Mouse (Mus musculus) adrenal gland, postnatal 36 days (tissue): ENCODE data around the gene Kdm5b. TPM values are rescaled to one million over a fixed set of nuclear protein-coding genes. Genes with fewer than 3 reads are reported as not detected.

Experiments
- DNase-seq, 2 experiments: peaks; one replicate each; pipeline ENCODE4 v3.0.0; 2021; ENCODE audit warnings: mixed read lengths in 1 of 2
- total RNA-seq, 2 experiments: library from RNA; stranded (reverse); gene quantifications; 2 replicates each; pipeline ENCODE4 v1.2.3; 2021

Kdm5b gene
- total RNA-seq, 2 experiments from 2014 or later = 44.1 to 45.7 TPM

DNA sequence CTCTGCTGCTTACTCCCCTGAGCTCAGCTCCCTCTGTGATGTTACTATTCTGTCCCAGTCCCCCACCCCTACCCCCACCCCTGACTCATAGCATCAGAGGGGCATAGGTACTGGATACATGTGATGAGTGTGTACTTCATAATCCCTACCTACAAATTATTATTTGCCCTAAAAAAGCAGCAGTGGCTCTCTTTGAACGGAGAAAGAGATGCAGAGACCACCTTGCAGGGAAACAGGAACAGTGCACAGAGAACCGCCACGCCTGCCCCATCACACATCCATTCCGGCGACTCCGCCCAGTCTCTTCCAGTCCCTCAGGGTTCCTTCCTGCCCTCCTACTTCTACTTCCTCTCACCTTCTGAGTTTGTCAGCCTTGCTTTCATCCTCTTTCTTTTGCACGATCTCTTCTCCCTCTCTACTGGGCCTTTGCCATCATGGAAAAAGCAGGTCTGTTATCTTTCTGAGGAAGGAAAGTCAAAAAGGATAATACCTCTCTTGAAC lies 10.3 kb upstream of the Kdm5b start, which contains the start of gene Mgat4e:
Mgat4e (minus strand) TSS at position 51 of the 501 bp plus-strand sequence.
- no peak for DNase-seq

DNA sequence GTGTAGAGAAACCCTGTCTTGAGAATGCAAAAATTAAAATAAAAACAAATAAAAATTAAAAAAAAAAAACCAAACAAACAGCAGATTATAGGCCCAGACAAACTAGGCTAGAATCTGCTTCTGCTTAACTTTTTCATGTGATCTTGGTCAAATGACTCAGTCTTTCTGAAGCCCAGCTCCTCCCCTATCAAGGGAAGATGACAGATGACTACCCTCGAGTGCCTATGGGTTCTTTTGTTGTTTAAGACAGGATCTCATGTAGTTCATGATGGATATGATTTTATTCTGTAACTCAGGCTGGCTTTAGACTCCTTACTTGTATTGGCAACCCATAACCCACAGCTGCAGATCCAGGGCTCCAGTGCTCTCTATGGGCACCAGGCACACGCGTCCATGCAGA lies 8.1 kb upstream of the Kdm5b start:
- peak in 1 of 2 experiments; percentile 14 for DNase-seq

DNA sequence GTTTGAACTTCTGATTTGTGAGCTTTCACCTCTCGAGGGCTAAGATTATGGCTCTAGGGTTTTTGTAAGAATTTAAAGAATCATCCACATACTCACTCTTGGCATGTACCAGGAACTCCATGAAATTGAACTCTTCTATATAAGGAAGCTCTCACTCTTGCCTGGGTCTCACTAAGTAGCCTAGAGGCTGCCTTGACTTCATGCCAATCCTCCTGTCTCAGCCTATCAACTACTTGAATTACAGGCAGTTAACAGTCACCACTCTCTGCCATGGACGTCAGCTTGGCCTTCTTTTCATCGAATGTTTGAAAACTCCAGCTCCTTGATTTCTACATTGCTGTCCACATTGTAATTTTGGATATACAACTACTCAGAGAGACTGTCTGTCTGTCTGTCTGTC lies 7.6 kb upstream of the Kdm5b start:
- no peak for DNase-seq

DNA sequence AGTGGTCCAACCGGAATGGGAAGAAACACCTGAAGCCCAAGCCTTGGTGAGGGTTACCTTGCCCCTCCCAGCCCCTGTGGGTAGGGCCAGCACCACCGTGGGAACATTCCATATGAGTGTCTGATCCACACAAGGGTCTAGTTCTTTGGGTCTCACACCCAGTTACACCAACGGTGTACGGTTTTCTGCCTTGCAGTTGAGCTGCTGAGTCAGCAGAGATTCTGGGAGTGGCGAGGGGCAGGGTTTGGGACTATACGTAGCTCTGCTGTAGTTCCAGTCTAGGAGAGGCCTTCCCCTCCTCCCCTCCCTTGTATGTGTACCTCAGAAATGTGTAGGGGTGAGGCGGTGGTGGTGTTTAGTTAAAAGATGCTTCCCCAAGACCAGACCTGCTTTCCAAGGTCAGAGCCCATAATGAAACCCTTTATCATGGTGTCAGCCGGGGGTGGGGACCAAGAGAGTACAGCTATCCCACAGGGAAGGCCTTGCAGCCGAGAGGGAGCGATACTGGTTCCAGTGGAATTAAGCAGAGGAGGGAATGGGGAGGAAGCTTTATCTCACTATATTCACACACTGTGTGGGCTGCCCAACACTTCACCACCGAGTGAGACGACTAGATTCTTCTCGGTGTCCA lies 4.6 kb upstream of the Kdm5b start:
- DNase-seq = no peak

DNA sequence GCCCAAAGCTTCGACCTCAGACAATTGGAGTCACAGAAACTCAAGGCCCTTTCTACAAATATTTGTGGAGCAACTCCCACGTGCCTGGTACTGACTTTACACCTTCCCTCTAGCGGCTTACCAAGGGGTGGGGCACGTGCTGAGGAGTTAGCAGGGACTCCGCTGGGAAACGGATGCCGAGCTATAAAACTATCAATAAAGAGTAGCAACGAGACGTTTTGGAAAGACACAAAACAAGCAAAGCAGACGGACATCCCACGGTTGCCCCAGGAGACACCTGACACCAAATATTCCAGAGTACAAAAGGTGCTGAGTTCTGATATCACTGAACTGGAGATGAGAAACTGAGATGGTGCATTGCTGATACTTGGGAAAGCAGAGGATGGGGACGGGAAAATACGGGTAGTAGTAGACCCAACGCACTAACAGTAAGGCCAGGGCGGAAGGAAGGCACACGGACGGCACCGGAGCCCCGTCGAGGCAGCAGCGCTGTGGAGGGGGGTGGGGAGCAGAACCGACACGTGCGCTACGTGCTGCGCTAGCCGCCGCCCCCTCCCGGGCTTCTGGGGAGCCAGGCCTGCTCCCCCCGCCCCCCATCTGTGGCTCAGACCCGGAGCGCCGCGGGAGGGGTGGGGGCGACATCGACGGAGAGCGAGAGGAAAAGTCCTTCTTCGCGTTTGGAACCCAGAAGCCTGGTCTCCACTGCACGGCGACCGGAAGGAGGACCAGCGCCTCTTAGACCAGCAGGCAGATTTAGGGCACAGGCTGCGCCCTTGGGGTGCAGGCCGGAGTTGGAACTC lies 3.9 kb upstream of the Kdm5b start:
- peak; percentile 62 to 74 for DNase-seq

DNA sequence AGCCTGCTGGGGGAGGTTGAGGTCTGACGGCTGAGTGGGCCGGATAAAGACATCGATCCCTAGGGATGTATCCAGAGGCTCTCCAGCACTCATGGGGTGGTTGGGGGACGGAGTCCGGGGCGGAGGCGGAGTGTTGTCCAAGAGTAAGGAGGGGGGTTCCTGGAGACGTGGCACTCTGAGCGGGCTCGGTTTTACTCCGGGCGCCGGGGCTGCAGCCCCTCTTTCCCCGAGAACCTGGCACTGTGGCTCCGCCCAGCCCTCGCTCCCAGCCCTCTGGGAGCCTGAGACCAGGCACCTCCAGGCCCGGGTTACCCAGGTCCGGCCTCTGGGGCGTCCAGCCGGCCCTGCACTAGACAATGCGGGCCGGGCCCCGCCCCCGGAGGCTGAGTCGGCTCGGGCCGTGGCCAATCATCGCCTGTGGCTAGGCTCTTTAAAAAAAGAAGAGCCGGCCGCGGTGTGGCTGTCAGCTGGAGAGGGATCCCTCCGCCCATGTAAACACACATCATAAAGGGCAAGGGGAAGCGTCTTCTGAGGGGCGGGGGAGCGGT lies 3.2 kb upstream of the Kdm5b start:
- peak; percentile 98 to 99 for DNase-seq

DNA sequence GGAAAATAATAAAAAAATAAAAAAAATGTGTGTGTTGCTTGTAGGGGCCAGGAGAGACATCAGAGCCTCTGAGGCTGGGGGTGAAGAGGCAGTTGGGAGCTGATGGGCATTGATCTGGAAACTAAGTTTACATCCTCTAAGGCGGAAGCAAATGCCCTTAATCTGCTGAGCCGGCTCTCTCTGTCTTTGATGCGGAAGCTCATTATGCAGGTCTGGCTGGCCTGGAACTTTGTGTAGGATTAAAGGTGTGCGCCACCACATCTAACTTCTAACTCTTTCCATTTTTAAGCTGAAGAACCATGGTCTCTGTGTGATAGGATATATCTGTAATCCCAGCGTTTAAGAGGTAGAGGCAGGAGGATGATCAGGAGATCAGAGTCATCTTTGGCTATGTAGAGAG lies 1.5 kb upstream of the Kdm5b start:
- DNase-seq = no peak

DNA sequence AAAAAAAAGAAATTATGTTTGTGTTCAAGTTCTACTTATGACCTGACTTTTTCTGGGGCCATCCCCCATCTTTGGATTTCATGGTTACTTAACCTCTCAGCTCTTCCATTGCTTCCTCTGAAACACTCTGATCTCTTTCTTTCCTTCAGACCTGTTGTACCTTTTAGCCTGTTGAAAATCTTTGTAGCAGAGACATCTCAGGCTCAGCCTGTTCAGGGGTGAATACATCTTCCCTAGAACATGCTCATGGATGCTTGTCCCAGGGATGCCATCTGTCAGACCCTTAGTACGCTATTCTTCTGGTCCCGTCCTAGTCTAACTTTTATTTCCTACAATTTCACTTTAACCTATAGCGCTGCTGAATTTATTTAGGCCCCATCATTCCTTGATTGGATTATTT lies 745 bp upstream of the Kdm5b start:
- DNase-seq = no peak

DNA sequence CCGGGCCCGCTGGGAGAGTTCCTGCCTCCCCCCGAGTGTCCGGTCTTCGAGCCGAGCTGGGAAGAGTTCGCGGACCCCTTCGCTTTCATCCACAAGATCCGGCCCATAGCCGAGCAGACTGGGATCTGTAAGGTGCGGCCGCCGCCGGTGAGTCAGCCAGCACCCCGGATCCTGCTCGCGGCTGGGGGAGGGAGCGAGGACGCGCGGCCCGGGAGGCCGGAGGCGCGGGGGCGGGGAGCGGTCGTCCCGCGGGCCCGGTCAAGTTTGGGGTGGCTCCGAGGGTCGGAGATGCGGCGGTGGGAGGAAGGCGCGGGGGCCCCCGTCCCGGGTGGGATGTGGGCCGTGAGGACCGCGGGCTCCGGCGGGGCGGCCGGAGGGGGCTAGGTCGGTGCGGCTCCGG lies 425 bp downstream of the Kdm5b start:
- peak; percentile 76 to 81 for DNase-seq

DNA sequence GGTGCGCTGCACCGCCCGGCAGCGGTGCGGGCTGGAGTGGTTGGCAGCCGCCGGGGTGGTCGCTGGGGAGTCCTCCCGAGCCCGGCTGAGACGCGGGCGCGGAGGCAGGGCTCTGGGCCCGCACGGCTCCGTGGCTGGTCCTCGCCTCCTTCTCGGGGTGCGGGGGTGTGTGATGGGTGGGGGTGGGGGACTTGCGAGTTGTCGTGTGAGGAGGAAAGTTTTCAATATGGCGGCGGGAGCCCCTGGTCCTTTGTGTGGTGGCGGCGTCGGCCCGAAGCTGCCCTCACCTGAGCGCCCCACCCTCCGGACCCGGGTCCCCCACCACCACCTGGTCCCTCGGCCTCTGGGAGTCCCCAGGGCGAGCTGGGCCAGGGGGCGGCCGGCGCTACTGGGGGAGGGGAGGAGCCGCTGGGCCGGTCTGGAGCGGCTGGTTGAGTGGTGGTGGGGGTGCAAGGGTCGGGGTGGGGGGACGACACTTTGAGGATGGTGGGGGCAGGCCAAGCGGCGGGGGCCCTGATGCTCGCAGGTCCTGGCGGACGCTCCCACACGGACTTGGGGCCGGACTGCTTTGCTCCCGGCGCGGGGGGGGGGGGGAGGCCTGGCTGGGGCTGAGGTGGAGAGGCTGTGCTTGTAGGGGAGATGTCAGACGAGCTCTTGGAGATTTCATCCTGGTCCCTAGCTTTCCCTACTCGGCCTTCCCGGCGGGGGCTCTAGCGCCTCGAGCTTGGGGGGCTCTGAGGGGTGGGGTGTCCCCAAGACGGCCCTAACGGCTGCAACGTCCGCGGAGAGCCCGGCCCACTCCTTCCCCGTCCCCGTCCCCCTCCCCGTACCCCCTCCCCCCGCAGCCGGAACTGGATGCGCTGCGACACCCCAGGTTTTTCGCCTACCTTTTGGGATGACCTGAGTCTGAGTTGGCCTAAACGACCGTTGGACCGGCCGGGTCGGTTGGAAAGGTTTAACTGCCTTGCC lies 1.1 kb downstream of the Kdm5b start:
- DNase-seq = peak; percentile 20 to 43

DNA sequence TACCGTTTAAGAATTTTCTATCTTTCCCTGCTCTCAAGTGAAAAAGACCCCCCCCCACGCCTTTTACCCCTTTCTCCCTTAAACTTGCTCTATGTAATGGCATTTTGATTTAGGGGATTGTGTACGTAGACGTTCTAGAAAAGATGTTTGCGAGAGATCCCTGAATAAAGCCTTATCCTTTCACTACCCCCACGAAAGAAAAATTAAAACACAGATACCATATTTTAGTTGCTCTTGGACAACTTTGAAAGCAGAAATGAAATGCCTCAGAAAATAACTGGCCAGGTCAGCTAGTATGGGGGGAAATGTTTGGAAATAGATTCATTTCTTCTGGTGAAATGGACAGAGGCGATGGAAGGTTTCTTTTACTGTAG lies 1.8 kb downstream of the Kdm5b start:
- no peak for DNase-seq

DNA sequence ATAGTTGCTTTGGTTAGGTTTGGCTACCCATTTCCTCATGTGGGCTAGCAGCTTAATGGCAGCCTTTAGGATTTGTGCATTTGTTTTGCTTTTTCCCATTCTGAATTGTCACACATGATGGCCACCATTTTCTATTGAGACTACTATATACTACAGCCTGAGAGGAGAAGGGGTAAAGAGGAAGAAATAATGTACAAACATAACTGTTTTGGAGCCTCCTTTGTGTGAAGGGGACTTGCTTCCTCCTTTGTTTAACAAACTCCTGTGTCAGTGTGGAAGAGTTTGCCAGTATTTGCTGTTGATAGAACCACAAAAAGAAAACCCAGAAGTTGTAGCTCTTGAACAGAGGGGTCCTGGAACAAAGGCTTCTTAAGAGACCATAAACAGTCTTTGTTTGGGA lies 2.5 kb downstream of the Kdm5b start:
- no peak for DNase-seq

DNA sequence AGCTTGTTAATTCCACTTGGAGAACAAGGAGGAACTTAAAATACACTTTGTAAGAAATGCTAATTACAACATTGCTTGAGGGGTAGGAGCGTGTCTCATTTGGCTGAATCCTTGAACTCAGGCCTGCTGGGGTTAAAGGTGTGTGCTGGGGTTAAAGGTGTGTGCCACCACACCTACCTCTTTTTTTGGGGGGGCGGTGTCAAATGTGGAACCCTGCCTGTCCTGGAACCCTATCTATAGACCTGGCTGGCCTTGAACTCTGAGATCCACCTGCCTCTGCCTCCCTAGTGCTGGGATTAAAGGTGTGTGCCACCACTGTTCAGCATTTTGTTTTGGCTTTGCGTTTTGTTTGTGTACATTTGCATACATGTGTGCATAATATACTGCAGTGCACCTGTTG lies 3.8 kb downstream of the Kdm5b start:
- no peak for DNase-seq

DNA sequence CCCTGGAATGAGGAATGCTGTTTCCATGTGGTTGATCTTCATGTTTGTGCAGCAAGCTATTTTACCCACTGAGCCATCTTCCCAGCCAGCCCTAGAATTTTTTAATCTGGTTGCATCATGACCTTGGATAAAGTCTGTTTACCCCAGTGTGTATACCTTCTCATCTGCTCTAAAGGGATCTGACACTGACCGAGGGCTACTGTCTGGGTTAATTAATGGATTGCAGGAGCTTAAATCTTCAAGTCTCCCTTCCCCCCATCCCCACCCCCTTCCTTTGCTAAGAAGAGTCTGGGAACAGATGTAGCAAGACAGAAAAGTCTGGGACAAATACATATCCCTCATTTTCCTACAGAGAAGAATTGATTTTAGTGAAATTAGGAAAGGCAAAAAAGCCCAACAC lies 7.5 kb downstream of the Kdm5b start:
- no peak for DNase-seq

DNA sequence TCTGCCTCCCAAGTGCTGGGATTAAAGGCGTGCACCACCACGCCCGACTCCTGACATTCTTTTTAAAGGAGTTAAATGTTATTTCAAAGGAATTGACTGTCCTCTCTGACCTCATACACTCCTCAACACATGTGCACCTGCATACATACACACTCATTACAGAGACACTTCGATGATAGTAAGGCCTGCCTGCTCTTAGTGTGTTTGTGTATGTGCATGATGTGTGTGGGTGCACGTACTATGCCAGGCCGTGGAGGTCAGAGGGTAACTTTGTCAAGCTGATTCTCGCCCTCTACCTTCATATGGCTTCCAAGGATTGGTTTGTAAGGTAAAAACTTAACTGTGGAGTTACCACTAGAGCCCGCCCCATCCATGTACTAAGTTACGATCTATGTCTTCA lies 10.2 kb downstream of the Kdm5b start:
- no peak for DNase-seq

DNA sequence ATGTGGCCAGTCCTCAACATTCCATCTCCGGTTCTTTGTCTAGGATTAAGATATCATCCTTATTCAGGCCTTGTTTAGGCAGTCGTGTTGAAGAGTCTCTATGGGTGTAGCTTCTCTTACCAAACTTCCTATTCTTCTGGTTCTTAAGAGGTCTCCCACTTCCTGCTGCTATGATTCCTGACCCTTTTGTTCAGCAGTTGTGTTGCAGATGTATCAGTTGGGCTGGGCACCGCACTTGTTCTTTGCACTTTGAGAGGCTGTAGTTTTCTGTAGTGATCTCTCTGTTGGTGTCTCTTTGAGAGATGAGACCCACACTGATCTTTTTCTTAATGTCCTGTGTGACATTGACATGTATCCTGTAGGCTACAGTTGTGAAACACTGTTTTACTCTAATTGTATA lies 10.7 kb downstream of the Kdm5b start:
- no peak for DNase-seq

DNA sequence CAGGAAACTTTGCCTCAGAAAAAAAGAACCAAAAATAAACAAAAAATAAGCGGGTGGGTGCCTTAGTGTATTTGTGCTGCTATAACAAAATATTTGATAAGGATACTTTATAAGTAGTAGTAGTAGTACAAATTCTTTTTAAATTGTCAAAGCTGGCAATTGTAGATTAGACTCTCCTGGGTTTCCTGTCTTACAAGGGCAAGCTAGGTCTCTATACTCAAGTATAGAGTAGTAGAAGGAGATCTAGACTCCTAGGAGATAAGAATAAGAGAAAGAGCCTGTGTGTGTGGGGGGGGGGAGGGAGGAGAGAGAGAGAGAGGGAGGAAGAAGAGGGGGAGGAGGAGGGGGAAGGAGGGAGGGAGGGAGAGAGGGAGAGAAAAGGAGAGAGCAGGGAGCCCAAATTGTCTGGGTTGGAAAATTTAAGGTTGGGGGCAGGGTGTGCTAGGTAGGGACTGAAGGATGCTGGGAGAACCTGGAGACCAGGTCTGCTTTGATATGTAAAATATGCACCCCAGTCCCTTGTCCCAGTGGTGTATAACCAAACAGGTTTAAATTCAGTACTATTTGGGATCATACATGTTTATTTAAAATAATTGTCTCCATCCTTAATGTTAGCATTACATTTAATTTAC lies 13.4 kb downstream of the Kdm5b start:
- no peak for DNase-seq

DNA sequence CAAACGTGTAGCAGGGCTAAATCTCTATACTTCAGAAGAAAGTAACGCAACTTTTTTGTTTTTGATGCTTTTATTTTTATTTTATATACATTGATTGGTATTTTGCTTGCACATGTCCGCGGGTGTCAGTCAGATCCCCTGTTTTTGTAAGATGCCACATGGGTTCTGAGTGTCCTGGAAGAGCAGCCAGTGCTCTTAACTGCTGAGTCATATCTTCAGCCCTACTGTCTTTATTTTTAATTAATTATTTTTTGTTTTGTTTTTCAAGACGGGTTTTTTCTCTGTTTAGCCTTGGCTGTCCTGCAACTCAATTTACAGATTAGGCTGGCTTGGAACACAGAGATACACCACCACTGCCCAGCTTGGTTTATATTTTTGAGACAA lies 14.0 kb downstream of the Kdm5b start:
- no peak for DNase-seq

DNA sequence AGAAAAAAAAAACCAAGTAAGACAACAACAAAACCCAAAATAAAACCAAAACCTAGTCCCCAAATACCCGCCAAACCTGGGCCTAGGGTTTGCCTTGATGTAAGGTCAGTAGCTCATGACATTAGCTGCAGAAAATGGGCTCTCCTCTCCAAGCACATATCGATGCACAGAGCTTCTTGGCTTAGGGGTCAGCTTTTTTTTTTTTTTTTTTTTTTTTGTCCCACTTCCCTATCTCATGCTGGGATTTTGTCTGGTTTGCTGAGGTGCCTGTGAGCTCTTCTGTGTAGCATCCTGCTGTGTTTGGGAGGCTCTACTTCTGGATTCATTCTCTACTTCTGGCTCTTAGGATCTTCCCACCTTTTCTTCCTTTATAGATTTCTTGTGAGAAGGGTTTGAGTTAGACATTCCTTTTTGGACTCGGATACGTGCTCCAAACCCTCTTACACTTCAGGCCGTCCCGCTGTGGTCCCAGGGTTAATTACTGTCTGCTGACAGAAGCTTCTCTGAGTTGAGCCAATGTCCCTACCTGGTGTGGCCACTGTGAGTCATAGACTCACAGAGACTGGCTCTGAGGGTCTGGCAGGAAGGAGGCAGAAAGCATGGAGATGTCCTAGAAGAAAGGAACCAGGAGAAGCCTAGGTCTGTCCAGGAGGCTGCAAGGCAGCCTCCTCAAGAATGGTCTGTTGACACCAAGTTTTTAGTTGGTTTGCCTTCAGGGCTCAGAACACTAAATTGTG lies 17.6 kb downstream of the Kdm5b start:
- DNase-seq = no peak

DNA sequence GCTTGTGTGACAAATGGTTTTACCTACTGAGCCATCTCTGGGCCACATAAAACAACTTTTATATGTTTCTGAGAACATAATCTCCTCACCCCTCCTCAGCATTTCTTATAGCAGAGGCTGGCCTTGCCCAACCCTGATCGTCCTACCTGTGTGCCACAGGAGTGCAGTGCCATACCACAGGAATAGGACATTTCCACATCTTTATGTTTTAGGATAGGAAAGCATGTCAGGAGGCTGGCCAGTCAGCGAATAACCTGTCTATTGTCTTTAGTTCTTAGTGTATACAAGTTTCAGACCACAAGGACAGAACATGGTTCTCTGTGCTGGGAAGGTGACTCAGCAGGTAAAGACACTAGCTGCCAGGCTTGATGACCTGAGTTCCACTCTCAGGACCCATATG lies 20.8 kb downstream of the Kdm5b start:
- no peak for DNase-seq

DNA sequence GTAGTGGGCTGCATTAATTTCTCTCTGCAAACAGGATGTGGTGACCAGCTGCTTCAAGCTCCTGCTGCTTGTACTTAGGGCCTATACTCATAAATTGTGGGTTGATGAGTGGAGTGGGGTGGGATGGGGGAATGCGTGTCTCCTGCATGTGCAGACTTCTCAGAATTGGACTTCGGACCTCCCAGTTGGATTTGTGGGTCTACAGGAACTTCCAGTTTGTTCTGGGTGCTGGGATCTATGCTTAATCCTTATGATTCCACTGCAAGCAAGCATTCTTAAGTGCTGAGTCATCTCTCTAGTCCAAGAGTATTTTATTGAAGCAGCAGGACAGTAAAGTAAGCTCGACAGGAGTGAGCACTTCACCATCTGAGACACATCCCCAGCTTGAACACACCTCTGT lies 23.6 kb downstream of the Kdm5b start:
- DNase-seq = no peak
